Mouse (Mus musculus) cerebellum, adult 18-20 months (tissue): ENCODE results near the gene Zic5.

ENCODE experiments used
- DNase-seq, 2 experiments: peaks; one replicate each; pipeline ENCODE4 v3.0.0; 2021

The Zic5 gene

DNA sequence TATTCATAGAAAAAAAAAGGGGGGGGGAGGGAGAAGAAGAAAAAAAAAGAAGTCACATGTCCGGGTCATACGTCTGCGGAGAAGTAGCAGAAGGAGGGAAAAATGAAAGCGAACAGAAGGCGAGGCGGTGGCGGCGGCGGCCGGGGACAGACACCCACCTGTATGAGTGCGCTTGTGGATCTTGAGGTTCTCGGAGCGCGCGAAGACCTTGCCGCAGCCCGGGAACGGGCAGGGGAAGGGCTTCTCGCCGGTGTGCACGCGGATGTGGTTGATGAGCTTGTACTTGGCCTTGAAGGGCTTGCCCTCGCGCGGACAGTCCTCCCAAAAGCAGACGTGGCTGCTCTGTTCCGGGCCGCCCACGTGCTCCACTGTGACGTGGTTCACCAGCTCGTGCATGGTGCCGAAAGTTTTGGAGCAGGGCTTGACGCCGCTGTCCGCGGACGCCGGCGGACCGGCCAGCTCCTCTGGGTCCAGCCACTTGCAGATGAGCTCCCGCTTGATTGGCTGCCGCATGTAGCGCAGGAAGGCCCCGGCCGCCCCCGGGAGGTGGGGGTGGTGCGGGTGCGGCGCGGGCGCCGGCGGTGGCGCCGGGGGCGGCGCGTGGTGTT is 1.6 kb downstream of the Zic5 start:
- DNase-seq, result peak; percentile 67 to 78

DNA sequence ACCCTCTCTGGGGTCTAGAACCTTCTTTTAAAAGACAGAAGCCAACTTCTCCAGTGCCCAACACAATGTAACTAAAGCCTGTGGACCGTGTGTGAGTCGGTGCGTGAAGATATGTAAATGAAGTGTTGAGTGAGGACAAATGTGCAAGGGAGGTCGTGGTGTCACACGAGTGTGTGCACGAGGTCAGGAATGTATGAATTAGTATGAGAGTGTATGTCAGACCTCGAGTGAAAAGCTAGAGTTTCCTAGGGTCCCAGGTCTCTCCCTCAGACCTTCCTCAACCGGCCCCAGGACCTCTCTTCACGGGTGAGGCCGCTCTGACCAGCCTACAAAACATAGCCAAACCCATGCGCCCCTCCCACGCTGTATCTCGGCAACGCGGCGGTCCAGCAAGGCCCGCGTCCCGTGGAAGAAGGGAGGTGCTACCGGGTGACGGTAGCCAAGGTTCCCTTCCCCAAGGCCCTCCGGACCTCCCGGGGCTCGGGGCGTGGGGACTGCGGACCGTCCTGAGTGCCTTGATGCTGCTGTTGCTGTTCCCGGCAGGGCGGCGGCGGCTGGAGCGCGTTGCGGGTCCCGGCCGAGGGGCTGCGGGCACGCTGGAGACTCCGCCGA is 2.3 kb downstream of the Zic5 start:
- DNase-seq, result peak; percentile 68 to 71

DNA sequence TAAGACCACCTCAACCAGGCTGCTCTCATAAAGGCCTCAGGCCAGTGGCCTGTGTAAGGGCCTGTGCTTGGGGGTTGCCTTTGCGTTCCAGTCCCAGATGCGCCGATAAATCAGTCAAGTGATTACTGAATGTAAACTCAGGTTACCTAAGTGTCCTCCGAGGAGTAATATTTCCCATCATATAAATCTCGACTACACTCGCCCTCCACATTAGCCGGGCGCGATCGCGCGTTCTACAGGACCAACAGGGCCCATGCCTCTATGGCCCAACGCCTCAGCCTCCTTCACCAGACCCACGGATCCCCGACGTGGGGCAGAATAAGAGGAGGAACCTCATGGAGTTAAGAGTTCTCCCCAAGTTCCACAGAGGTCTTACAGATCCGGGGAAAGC is 2.8 kb downstream of the Zic5 start:
- peak; percentile 21 to 60 for DNase-seq

DNA sequence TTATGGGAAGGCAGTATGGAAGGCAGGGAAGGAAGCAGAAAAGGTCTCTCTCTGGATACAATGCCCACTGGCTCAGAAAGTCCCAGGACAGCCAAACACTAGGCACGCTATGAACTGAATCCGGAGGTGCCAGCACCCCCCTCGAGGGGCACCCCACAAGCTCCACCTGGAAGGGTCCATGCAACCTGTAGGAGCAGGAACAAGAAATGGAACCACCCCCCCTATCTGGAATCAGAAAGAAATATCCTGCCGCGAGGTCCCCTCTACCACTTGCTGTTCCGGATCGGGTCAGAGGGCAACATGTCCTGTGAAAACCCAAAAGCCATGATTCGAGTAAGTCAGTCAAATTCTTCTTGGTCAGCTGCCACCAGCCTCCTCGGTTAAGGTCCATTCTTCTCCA is 3.5 kb downstream of the Zic5 start:
- peak; percentile 27 to 53 for DNase-seq

DNA sequence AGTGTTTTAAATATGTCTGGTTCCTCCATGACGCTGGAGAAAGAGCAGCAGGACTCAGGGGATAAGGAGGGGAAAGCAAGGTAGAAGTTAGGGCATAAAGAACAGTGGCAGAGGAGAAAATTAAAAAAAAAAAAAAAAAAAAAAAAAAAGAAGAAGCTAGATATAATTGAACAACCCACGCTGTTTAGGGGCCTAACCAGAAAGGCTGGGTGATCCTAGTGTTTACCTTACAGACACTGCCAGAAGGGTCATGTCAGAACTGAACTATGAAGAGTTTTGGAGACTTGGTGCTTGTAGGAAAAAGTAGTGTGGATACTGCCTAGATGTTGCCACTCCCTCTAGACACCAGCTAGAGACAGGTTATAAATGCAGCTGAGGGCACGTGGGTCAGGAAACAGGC is 4.0 kb downstream of the Zic5 start:
- no peak for DNase-seq

DNA sequence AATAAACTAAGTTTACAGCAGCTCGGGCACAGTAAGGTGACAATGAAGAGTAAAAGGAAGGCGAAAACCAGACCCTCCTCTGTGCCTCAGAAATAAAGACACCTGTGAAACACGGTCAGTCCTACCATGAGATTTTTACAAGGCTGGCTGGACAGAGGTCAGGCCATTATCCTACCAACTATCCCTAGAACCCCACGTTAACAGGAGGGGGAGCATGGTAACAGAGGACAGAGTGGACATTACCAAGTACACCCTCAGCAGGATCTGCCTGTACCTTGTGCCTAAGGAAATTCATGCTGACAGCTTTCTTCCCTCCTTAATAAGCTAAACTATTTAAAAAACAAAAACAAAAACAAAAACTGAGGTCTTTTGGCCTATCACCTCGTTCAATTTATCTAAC is 5.3 kb downstream of the Zic5 start:
- DNase-seq, result peak; percentile 14 to 34

DNA sequence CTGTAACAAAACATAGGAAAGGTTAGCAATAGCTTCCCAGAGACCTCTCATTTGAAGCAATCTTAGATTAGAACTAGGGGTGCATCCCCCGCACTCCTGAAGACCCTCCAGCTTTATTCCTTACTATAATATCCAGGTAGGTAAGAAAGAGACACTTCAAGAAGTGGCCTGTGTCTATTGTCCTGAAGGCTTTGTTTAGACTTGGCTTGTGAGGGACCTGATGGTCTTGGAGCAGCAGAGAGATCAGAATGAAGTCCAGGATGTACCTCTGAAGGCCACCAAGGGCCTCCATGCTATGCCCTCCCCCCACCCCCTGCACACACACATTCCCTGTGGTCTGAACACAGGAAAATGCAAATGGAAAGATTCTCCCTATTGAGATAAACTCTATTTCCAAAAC is 5.7 kb downstream of the Zic5 start:
- DNase-seq, result no peak

DNA sequence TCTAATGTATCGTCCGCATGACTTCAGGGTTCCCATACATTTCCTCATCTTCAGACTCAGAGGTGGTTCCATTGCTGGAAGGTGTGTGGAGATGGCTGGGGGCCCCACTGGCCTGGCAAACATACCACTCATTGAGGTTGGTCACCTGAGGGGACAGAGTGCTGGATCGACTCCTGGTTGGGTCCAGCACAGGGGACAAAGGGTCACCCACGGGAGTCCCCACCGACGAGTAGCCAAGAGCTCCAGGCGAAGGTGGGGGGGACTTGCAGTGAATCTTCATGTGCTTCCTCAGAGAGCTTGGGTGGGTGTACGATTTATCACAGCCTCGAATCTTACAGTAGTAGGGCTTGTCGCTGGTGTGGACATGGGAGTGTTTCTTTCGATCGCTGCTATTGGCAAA is 6.1 kb downstream of the Zic5 start:
- peak in 1 of 2 experiments; percentile 48 for DNase-seq

DNA sequence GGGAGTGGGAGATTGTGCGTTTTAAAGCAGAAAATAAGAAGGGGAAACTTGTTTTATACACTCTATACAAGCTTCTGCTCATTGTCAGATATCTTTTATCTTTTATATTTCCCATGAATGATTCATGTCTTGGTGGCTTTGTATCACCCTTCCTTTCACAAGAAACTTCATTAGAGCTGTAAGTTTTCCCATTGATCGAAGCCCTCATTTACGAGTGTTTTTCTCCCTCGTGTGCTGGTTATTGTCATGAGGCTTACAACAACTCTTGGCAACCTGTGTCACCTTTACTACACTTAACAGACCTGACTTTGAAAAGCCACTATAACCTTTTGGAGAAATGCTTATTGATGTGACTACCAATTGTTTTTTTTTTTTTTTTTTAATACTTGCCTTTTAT is 9.9 kb downstream of the Zic5 start:
- DNase-seq, result no peak

DNA sequence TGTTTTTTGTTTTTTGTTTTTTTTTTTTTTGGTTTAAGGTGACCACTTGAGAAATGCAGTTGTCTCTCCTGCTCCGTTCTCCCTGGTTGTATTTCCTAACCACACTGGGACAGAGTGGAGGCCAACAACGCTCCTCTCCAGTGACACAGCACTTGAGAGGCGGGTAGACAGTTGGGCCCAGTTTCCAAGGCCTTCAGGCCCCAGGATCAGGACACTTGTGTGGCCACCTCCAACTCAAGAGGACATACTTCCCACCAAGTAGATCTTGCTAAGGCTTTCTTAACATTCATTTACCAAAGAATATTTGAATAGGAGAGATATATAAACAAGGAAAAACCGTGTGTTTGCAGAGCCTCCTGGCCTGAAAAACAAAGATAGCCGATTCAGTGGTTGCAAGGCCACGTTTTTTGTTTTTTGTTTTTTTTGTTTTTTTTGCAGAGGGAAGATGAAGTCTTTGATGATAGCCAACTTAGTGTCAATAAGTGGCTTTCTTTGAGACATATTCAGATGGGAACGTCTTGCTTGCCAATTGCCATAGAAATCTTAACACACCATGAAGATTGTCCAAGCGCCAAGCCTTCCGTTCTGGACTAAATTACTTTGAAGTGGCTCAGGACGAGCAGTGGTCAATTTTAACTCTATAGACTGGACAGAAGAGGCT is 10.4 kb downstream of the Zic5 start:
- peak; percentile 15 to 32 for DNase-seq

DNA sequence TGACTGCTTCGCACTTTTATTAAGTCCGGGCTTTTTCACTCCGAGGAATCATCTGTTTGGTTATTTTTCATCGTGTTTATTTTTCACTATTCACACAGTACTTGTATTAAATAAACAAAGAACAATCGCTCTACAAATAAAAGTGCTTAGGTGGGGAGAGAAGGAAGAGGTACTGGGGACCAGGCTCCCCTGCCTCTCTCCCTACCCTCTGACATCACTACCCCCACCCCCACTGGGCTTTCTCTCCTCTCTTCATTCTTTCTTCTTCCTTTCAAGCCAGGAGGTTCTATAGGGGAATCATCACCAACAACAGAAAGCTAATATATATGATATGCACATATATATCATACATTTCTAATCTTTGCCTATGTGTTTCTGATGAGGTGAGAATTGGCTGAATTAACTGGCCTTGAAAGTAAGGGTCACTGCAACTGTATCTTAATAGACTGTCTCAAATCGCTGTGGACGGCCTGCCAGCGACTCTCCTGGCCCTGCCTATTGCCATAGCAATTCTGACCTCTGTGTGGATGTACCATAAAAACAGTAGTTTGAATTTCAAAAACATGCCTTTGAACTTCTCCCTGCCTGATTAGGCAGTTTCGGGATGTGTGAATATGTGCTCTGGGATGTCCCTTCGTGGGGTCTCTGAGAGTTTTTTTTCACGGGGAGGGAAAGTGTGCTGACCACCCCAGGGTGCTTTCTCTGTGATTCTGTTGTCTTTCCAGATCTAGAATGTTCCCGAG is 11.3 kb downstream of the Zic5 start:
- peak in 1 of 2 experiments; percentile 33 for DNase-seq

DNA sequence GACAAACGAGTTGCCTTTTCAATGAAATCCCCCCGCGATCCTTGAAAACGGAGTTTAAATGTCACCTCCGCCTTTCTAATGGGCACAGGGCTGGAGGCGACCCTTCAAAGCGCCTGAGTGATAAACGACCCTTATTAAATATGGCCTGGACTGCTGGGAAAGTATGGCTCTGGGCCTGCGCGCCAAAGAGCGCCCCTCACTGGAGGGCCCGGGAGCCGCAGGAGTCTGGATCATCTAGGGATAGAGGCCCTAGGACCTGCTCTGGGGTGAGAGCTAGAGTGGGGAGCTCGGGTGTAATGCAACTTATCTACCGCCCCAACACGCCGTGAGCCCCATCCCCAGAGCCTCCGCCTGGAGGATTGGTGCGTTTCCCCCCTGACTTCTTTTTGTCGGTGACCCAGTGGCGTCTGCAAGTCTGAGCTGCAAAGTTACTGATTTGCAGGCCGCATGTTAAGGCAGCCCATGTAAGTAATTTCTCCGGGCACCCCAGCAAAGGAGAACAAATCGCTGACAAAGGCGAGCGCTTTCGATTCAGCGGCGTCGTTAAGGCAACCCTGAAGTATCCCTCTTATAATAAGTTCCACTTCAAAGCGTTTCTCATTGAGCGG is 12.0 kb downstream of the Zic5 start:
- DNase-seq, result peak; percentile 47 to 68

DNA sequence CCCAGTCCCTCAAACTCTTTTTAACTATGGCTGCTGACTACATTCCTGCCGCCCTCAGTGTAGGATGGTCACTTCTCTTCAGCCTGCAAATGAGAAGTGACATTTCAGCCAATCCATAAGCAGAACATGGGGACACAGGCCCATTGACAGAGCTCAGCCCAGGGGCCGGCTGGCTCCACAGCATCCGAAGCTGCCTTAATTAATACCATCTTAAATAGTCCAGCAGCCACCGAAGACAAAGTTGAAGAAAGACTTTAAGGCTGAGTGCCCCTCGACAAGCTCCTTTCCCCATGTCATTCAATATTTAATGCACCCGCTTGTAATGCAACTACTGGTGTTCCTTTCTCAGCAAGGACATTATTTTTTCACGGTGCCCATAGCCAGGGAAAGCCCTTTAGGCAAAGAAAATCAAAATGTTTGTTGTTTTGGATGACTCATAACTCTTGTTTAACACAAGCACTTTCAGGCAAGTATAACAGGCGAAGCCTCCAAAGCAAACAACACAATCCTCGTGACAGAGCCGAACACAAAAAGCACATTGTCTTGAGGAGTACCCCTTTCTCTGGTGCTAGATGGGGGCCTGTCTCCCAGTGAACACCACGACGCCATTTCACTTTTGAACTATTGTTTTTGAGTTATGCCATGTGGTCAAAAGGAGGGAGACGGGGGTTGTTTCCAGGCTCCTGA is 12.6 kb downstream of the Zic5 start:
- DNase-seq, result peak in 1 of 2 experiments; percentile 19

DNA sequence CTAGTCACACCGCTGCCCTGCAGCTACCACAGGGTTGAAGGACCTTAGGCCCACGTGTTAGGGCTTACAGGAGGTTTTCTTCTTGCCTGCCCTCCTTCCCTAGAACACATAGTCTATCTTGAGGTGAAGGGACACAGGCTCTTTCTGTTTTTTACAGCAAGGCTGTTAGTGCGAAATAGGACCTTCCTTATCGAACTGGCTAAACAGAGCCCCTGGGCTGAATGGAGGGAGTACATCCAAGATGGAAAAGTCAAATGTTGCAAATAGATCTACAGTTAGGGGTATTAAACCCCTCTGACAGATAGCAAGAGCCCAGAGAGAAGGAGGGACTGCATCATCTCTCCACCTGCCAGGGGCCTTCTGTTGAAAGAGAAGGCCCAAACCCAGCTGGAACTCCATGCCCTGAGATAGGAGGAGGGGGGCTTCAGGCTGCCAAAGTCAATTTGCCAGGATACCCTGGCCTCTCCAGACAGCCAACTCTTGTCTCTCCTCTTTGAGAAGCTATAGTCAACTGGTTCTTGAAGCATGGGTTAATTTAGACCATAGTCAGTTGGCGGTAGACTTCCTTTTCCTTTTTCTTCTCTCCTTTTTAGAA is 13.8 kb downstream of the Zic5 start:
- DNase-seq, result no peak

DNA sequence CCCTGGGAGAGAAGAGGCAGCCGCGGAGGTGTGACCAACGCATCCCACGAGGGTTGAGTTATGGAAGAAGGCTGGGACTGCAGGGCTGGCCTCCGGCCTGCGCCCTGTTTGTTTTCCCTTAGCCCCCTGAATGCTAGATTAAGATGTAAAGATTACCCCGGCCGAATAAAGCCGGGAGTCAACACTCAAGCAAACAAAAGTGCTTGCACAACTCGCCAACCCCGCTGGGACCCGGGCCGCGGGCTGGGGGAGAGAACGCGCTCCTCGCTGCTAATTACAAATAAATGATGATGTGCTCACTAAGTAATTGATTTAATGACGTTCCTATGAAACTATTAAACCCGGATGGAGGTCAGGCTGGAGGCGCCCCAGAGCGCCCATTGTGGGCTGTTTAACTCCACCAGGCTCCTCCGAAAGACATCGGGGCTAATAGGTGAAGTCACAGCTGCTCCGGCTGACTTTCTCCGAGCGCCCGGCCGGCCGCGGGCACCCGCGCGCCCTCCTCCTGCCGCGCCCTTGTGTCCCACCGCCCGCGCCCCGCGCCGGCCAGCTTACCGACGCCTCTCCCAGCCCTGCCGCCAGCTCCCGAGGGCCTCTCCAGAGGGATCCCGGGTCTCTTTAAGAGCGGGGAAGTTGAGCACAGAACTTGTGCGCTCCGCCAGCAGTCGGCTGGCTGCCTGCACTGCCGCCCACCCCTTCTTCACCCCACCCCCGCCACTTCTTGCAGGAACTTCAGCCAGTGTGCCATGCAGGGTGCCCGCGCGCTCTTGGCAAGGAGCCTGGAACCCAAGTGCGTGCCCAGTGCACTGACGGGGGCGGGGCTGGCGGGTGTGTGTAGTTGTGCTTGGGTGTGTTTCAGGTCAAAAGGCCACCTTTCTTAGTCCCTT is 14.7 kb downstream of the Zic5 start, which contains the start of gene Gm5089:
TSS of gene Gm5089 (minus strand) at position 620 of the 887 bp plus-strand sequence.
- peak; percentile 64 to 79 for DNase-seq

DNA sequence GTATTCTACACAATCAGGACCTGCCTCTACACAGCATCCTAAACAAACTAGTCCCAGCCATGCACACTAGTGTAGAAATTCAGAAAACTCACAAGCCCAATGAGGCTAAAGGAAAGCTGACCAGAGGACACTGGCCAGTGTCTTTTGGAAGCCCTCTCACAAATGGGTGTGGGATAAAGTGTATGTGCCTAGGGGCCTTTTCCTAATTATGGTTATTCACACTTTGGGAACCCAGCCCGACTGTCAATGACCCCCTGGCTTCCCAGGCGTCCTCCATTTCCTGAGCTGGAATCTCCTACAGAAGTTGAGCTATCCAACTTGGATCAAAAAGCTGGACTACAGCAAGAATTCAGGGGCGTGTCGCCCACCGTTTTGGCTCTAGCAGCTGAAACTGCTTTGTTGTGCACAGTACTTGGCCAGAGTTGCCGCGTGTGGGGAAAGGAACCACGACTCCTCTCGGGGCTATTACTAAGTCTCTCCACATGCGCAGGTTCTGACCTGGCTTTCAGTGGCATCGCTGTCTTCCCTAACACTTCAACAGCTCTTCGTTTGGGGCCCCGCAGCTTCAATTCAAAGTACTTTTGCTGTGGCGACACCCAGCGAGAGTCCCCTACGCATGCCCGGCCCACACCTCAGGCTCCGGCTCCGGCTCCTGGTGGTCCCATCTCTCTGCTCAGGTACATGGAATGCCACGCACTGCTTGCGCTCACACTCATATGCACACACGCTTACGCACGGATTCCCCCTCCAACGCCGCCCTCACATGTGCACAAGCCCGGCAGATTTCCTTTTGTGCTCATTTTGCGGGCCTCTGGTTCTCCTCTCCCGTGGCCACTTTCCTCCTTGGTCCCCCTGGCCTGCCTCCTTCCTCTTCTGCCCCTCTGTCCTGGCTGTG is 15.6 kb downstream of the Zic5 start:
- DNase-seq, result peak; percentile 29 to 52

DNA sequence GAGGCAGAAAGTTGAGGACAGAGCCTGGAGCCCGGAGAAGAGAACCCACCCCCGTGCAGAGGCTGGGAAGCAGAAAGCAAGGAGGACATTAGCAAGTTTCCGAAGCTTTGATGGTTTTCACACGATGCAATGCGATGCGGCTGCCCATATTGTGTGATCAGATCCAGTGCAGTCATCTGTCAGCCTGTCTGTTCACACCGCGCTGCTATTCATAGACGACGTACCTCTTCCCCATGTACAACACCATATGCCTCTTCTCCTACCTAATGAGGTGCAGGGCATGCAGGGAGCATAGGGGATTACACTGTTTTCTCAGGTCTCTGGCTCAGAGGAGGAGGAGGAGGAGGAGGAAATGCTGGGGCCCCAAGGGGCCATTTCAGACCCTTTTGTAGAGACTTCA is 28.6 kb downstream of the Zic5 start:
- DNase-seq, result no peak

DNA sequence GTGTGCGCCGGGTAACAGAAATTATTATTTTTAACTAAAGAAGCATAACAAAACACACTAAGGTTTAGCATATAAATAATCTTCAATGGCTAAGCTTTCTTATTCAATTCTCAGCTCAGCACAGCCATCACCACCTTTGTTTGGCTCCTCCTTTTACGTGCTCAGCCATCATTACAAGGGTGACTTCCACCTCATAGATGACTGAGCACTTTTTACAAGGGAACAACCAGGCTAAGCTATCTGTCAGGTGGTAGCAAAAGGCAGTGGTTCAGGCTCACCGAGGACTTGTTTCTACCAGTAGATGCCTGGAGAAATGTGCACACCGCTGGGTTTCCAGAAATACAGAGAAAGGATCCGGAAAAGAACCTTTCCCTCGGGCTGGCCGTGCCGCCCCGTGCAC is 31.4 kb downstream of the Zic5 start:
- no peak for DNase-seq

DNA sequence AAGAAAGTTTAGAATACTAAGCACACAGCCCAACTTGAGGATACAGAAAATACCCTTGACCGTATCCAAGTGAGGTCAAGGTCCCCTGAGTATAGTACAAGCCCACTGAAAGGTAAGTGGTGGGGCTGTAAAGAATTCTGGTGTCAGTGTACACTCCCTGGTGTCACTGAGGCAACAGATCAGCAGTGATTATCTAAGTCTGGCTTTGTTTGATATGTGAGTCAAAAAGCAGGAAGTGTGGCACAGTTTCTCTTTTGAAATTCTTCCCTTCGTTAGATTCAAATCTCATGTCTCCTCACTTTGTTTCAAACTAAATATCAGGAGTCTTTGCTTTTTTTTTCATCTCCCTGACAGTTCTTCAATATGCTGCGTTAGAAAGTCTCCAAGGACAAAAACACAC is 32.9 kb downstream of the Zic5 start:
- no peak for DNase-seq

DNA sequence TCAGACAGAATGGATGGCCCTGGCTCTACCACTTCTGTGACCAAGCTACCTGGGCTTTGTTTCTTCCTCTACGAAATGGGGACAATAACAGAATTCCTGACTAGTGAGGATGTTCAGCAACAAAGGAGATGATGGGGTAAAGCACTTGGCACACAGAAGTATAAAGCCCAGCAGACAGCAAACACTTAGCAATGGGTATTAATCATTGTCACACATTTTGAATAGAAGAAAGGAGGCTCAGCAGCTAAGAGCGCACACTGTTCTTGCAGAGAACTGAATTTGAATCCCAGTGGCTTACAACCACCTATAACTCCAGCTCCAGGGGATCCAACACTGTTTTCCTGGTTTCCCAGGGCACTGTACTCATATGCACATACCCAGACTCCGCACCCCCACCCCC is 37.8 kb downstream of the Zic5 start:
- DNase-seq, result no peak
